Mouse (Mus musculus): ENCODE measurements at regions not wholly inside any gene's neighbourhood (a gene's known extent, or its start where the extent isn't known, plus 50 kb on each side); places are given as distances from the start of the nearest gene placed in this dataset.

GRCm38 (mm10) chr4:152995052-152995595, 487.5 kb downstream of the Ajap1 start:
- no peak for TF ChIP-seq CTCF (conservative IDR thresholded peaks at IDR 0.05; ENCODE audit: low read length)
- TF ChIP-seq NANOG (IDR thresholded peaks at IDR 0.05; ENCODE audit: borderline replicate concordance, low read length): no peak
- TF ChIP-seq POU5F1 (IDR thresholded peaks at IDR 0.05; ENCODE audit: borderline replicate concordance, low read length): no peak
